Mouse (Mus musculus) midbrain, postnatal 0 days (tissue): ENCODE measurements at regions not wholly inside any gene's neighbourhood (a gene's known extent, or its start where the extent isn't known, plus 50 kb on each side); places are given as distances from the start of the nearest gene placed in this dataset.
A peak's percentile ranks its signal among the peaks of the same experiment; 100 is the strongest.

Experiments
- ATAC-seq: fragments of 200-750 bp; cut with Nextera tagmentation; 2 replicates; pipeline ENCODE4 v1.8.0; 2017; ENCODE audit warnings: moderate number of reproducible peaks, mild to moderate bottlenecking, moderate TSS enrichment, moderate library complexity; ENCODE audit not compliant: low FRiP score
- DNase-seq: peaks from one replicate; pipeline ENCODE4 v3.0.0-alpha.2; 2015; ENCODE audit warnings: low spot score
- H3K27ac ChIP-seq: fragments of 300-500 bp; sonication (generic); 2 replicates; pipeline ENCODE4 v1.5.1; 2014; ENCODE audit warnings: low read depth, mild to moderate bottlenecking, low read length, mixed read lengths
- H3K27me3 ChIP-seq: fragments of 300-500 bp; sonication (generic); 2 replicates; pipeline ENCODE4 v1.6.1; 2014; ENCODE audit warnings: low read length, control low read depth, mixed read lengths; ENCODE audit not compliant: insufficient read depth
- H3K36me3 ChIP-seq: fragments of 300-500 bp; sonication (generic); 2 replicates; pipeline ENCODE4 v1.6.1; 2014; ENCODE audit warnings: low read length, control low read depth, mixed read lengths; ENCODE audit not compliant: insufficient read depth
- H3K4me1 ChIP-seq: fragments of 300-500 bp; sonication (generic); 2 replicates; pipeline ENCODE4 v1.6.1; 2014; ENCODE audit warnings: mild to moderate bottlenecking, control low read depth, antibody characterized with exemption, low read length, mixed read lengths; ENCODE audit not compliant: insufficient read depth
- H3K4me2 ChIP-seq: fragments of 300-500 bp; sonication (generic); 2 replicates; pipeline ENCODE4 v1.6.1; 2014; ENCODE audit warnings: low read depth, mild to moderate bottlenecking, low read length, mixed read lengths; ENCODE audit not compliant: poor library complexity, severe bottlenecking
- H3K4me3 ChIP-seq: fragments of 300-500 bp; sonication (generic); 2 replicates; pipeline ENCODE4 v1.5.1; 2014; ENCODE audit warnings: low read depth, mild to moderate bottlenecking, low read length, moderate library complexity
- H3K9ac ChIP-seq: fragments of 300-500 bp; sonication (generic); replicated peaks from 2 replicates; pipeline ENCODE4 v1.6.1; 2014; ENCODE audit warnings: mild to moderate bottlenecking, low read length, moderate library complexity, mixed read lengths; ENCODE audit not compliant: poor library complexity, severe bottlenecking
- H3K9me3 ChIP-seq: fragments of 300-500 bp; sonication (generic); 2 replicates; pipeline ENCODE4 v1.6.1; 2016; ENCODE audit warnings: low read length, control low read depth
- CTCF ChIP-seq: IDR thresholded peaks from 2 replicates; pipeline ENCODE4 v1.5.1; 2016; ENCODE audit warnings: antibody characterized with exemption, mild to moderate bottlenecking
- WGBS: fragments of 180-500 bp; shearing (Covaris S2); extraction: QIAGEN DNeasy Blood & Tissue Kit; methylation state at CpG from one replicate; pipeline ENCODE4 v1.1.7; 2014; 5-methylcytosine and 5-hydroxymethylcytosine counted together

DNA sequence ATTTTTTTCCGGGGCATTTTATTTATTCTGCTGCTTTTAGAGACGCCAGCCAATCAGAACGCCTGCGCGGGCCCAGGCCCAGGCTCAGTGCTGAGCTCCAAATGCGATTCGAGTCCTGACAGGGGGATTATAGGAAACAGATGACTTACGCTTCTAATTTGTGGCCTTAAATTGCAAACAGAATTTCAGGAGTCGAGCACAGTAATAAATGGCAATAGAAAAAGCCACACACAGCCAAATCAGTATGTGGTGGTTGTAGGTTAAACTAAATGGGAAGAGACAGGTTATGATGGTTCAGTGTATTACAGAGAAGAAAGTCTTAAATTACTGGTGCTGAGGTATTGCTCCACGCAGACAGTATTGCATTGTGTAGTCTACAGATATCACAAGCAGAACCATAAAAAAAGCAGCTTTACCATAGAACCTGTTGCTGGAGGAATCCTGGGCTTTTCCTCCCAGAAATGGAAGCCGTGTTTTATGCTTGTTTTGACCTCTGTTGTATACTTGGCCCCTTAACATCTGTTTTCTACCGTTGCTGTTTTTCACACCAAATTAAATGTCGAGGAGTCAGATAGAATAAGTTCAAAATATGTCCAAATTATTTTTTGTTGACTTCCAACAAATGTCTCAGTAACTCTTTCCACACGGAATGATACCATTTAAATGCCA lies 110.2 kb upstream of the Zeb2 start:
- Histone ChIP-seq H3K4me2 (no peak overlapping the region), H3K4me1 (no peaks in the 10 kb centered on the region), H3K27me3 (no peaks in the 10 kb centered on the region), H3K36me3 (no peaks in the 10 kb centered on the region), H3K9ac (no peak overlapping the region), H3K9me3 (no peaks in the 10 kb centered on the region), H3K4me3 (no peak overlapping the region), H3K27ac (no peak overlapping the region)
- TF ChIP-seq CTCF: no peak
- DNase-seq (no peak), ATAC-seq (no peak)
- WGBS: 24% methylated on average over 14 of the region's 14 CpGs

DNA sequence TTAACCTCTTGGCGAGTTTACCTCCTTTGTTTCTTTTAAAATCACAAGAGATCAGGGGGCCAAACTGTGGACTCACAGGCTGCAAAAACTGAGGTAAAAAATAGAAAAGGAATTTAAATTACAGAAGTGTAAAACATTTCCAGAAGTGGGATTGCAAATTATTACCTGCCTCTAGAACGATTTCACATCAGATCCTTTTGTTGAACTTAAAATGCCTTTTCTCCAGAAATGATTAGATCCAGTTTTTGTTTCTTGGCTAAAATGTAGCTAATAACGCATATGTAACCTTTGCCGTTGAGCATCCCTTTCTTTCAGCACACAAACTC lies 108.8 kb upstream of the Zeb2 start:
- H3K4me1 ChIP-seq: no peaks in the 10 kb centered on the region
- no peak for TF ChIP-seq CTCF
- H3K4me2 ChIP-seq: no peak overlapping the region
- H3K9me3 ChIP-seq: no peaks in the 10 kb centered on the region
- H3K9ac ChIP-seq: no peak overlapping the region
- 42% methylated on average over 4 of the region's 4 CpGs for WGBS
- H3K4me3 ChIP-seq: no peak overlapping the region
- H3K36me3 ChIP-seq: no peaks in the 10 kb centered on the region
- H3K27ac ChIP-seq: no peak overlapping the region
- ATAC-seq (no peak), DNase-seq (no peak)
- H3K27me3 ChIP-seq: no peaks in the 10 kb centered on the region

DNA sequence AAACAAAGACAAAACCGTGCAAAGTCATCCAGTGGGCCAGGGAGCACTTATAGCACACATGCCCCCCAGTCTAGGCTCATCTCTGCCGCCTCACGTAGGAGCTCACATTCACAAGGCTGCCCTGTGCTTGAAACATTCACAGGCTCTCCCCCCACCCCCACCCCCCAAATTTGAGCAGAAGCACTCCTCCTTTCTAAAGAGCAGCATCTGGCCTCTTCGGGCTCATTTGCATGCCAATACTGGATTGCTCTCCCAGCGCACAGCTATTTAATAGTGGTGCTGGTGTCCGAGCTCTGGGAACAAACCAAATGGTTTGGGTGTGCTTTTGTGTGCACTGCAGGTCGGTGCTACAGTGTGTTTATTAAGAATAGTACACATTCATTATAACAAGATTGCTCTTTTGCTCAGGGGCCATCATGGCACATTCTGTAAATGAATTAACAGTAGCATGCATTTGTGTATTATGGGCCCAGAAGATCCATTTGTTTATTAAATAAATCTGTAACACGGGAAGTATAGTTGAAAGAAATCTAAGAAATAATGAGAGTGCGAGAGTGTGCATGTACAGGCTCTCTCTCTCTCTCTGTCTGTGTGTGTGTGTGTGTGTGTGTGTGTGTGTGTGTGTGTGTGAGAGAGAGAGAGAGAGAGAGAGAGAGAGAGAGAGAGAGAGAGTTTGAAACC lies 108.3 kb upstream of the Zeb2 start:
- DNase-seq: peak; percentile 63
- no peaks in the 10 kb centered on the region for H3K4me1 ChIP-seq
- no peak overlapping the region for H3K9ac ChIP-seq
- no peak overlapping the region for H3K4me3 ChIP-seq
- H3K9me3 ChIP-seq: no peaks in the 10 kb centered on the region
- peak; percentile 44; the same call in 1 of the 2 replicates for ATAC-seq
- H3K27me3 ChIP-seq: no peaks in the 10 kb centered on the region
- no peak for TF ChIP-seq CTCF
- no peak overlapping the region for H3K4me2 ChIP-seq
- WGBS: 33% methylated on average over 9 of the region's 9 CpGs
- H3K36me3 ChIP-seq: no peaks in the 10 kb centered on the region
- H3K27ac ChIP-seq: no peak overlapping the region

DNA sequence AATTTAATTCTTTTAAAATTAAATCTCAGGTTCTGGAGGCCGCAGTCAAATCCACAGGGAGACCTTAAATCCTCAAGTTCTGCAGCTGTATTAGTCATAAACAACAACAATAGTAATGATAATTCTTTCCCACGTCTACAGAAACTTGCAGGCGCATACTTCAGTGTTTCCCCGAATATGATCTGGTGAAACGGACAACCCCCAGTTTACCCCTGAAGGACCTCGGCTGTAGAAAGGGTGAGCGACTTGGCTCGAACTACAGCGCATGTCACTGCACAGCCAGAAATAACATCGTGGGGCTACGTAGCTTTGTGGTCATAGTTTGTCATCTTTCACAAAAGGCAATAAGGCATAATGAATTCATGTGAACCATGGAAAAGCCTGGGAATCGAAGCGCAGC lies 105.0 kb upstream of the Zeb2 start:
- no peak overlapping the region for H3K9ac ChIP-seq
- H3K4me2 ChIP-seq: no peak overlapping the region
- no peaks in the 10 kb centered on the region for H3K4me1 ChIP-seq
- DNase-seq (no peak), ATAC-seq (no peak)
- H3K27me3 ChIP-seq: no peaks in the 10 kb centered on the region
- H3K36me3 ChIP-seq: no peaks in the 10 kb centered on the region
- H3K27ac ChIP-seq: no peak overlapping the region
- H3K4me3 ChIP-seq: no peak overlapping the region
- TF ChIP-seq CTCF: no peak
- no peaks in the 10 kb centered on the region for H3K9me3 ChIP-seq
- WGBS: 71% methylated on average over 13 of the region's 13 CpGs

DNA sequence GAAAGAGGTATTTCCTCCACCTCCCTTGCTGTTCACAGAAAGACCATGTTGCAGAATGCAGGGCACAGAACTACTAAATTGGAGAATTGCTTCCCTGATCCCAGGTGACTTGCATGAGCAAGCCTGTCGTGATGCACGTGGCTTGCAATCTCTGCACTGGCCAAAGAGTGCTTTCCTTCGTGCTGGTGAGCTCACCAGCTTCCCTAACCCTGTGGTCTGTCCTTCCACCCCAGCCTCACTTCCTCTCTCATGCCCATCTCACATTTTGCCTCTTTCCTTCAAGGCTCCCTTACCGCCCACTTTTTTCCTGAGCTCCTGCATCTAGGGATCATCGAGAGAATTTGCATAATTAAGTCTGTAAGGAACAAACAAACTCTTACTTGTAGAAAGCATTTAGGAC lies 102.7 kb upstream of the Zeb2 start:
- 51% methylated on average over 5 of the region's 5 CpGs for WGBS
- no peaks in the 10 kb centered on the region for H3K4me1 ChIP-seq
- TF ChIP-seq CTCF: no peak
- no peak overlapping the region for H3K4me3 ChIP-seq
- no peak overlapping the region for H3K9ac ChIP-seq
- no peaks in the 10 kb centered on the region for H3K36me3 ChIP-seq
- no peak overlapping the region for H3K27ac ChIP-seq
- ATAC-seq (no peak), DNase-seq (no peak)
- H3K4me2 ChIP-seq: no peak overlapping the region
- no peaks in the 10 kb centered on the region for H3K9me3 ChIP-seq
- H3K27me3 ChIP-seq: no peaks in the 10 kb centered on the region

DNA sequence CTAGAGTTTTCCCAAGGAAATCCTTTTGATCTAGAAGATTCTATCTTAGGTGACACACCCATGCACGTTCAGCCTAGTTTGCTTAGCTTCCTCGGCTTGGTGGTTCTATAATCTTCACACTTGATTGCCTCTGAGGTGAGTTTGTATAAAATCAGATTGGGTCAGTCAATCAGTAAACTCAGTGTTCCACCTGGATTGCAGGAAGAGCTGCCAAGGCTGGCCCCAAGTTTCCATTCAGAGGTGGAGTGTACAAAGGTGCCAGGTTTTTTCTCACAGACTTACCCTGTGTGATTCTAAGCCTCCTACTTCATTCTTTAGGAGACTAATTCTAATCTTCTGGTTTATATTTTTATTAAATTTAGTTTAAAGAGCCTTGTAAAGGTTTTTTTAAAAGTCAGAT lies 95.6 kb upstream of the Zeb2 start:
- no peak overlapping the region for H3K27ac ChIP-seq
- DNase-seq: no peak
- H3K9me3 ChIP-seq: no peaks in the 10 kb centered on the region
- H3K4me1 ChIP-seq: no peaks in the 10 kb centered on the region
- no peak for TF ChIP-seq CTCF
- WGBS: 66% methylated on average over 2 of the region's 2 CpGs
- H3K36me3 ChIP-seq: no peaks in the 10 kb centered on the region
- no peak overlapping the region for H3K9ac ChIP-seq
- no peak for ATAC-seq
- H3K27me3 ChIP-seq: no peaks in the 10 kb centered on the region
- no peak overlapping the region for H3K4me2 ChIP-seq
- H3K4me3 ChIP-seq: no peak overlapping the region
